Mouse (Mus musculus): ENCODE results near the gene Ankrd28.

The Ankrd28 gene

GRCm38 (mm10) chr14:31667741-31668140, 162.7 kb downstream of the Ankrd28 start:
- in situ Hi-C loops (cut with MboI, MseI), result loop anchor here (10.0 kb wide), 1 partner anchor 417 kb away; the partner anchor contains the start of genes Dph3 and Oxnad1

- in situ Hi-C loops (cut with MboI, MseI), result loop anchor here (10.0 kb wide), 1 partner anchor 418 kb away; the partner anchor contains the start of genes Dph3 and Oxnad1
Observed at GRCm38 (mm10) chr14:31666931-31667705, 163.3 kb downstream of the Ankrd28 start.

GRCm38 (mm10) chr14:31665566-31665940, 164.9 kb downstream of the Ankrd28 start:
- in situ Hi-C loops (cut with MboI, MseI), result loop anchor here (10.0 kb wide), 1 partner anchor 419 kb away; the partner anchor contains the start of genes Dph3 and Oxnad1

GRCm38 (mm10) chr14:31664903-31665565, 165.4 kb downstream of the Ankrd28 start:
- in situ Hi-C loops (cut with MboI, MseI), result loop anchor here (10.0 kb wide), 1 partner anchor 420 kb away; the partner anchor contains the start of genes Dph3 and Oxnad1

GRCm38 (mm10) chr14:31664100-31664902, 166.2 kb downstream of the Ankrd28 start:
- in situ Hi-C loops (cut with MboI, MseI), result loop anchor here (10.0 kb wide), 1 partner anchor 420 kb away; the partner anchor contains the start of genes Dph3 and Oxnad1

GRCm38 (mm10) chr14:31663376-31664099, 166.9 kb downstream of the Ankrd28 start:
- in situ Hi-C loops (cut with MboI, MseI), result loop anchor here (10.0 kb wide), 1 partner anchor 421 kb away; the partner anchor contains the start of genes Dph3 and Oxnad1

- in situ Hi-C loops (cut with MboI, MseI), result loop anchor here (10.0 kb wide), 1 partner anchor 422 kb away; the partner anchor contains the start of genes Dph3 and Oxnad1
Observed at GRCm38 (mm10) chr14:31662555-31663211, 167.8 kb downstream of the Ankrd28 start.

- in situ Hi-C loops (cut with MboI, MseI), result loop anchor here (10.0 kb wide), 1 partner anchor 423 kb away; the partner anchor contains the start of genes Dph3 and Oxnad1
Observed at GRCm38 (mm10) chr14:31661671-31662554, 168.5 kb downstream of the Ankrd28 start.

GRCm38 (mm10) chr14:31660312-31661093, 169.9 kb downstream of the Ankrd28 start:
- in situ Hi-C loops (cut with MboI, MseI), result loop anchor here (10.0 kb wide), 1 partner anchor 424 kb away; the partner anchor contains the start of genes Dph3 and Oxnad1

GRCm38 (mm10) chr14:31659501-31660181, 170.8 kb downstream of the Ankrd28 start:
- in situ Hi-C loops (cut with MboI, MseI), result loop anchor here (10.0 kb wide), 1 partner anchor 425 kb away; the partner anchor contains the start of genes Dph3 and Oxnad1

- in situ Hi-C loops (cut with MboI, MseI), result no loop called here
Observed at GRCm38 (mm10) chr14:31658126-31658680, 172.2 kb downstream of the Ankrd28 start.

- in situ Hi-C loops (cut with MboI, MseI), result no loop called here
Observed at GRCm38 (mm10) chr14:31656857-31657645, 173.4 kb downstream of the Ankrd28 start.

GRCm38 (mm10) chr14:31656386-31656785, 174.1 kb downstream of the Ankrd28 start:
- in situ Hi-C loops (cut with MboI, MseI), result no loop called here

GRCm38 (mm10) chr14:31655406-31655805, 175.0 kb downstream of the Ankrd28 start:
- in situ Hi-C loops (cut with MboI, MseI), result no loop called here

- in situ Hi-C loops (cut with MboI, MseI), result loop anchor here (5.0 kb wide), 1 partner anchor 132 kb away; no protein-coding TSS in a partner anchor
Observed at GRCm38 (mm10) chr14:31654816-31655215, 175.6 kb downstream of the Ankrd28 start.

Data from T-helper 2 cell (primary cell).